Mouse (Mus musculus): Measurements from ENCODE around the gene Tmem132b. TPM values are rescaled to one million over a fixed set of nuclear protein-coding genes. Genes with fewer than 3 reads are reported as not detected.

The Tmem132b gene
- polyA plus RNA-seq, 1 experiment from 2014 or later = 0.28 TPM

GRCm38 (mm10) chr5:125726815-125727214 is 195.2 kb downstream of the Tmem132b start:
- H3K9ac ChIP-seq = no peak overlapping the region
- no peaks in the 10 kb centered on the region for H3K9me3 ChIP-seq
- no peaks in the 10 kb centered on the region for H3K27me3 ChIP-seq (replicated peaks)
- no peaks in the 10 kb centered on the region for H3K4me1 ChIP-seq (replicated peaks)
- no peak overlapping the region for H3K4me2 ChIP-seq (replicated peaks)
- 92% methylated on average over 7 of the region's 7 CpGs for WGBS
- no peak overlapping the region for H3K27ac ChIP-seq
- H3K36me3 ChIP-seq = no peaks in the 10 kb centered on the region
- ATAC-seq = no peak
- no peak overlapping the region for H3K4me3 ChIP-seq (replicated peaks)

- Histone ChIP-seq H3K4me3 (replicated peaks) (no peak overlapping the region), H3K27me3 (replicated peaks) (no peaks in the 10 kb centered on the region), H3K4me1 (replicated peaks) (no peaks in the 10 kb centered on the region), H3K27ac (no peak overlapping the region), H3K4me2 (replicated peaks) (no peak overlapping the region), H3K9me3 (no peaks in the 10 kb centered on the region), H3K9ac (no peak overlapping the region), H3K36me3 (no peaks in the 10 kb centered on the region)
- WGBS = 76% methylated on average over 5 of the region's 5 CpGs
- ATAC-seq = no peak
Measured at GRCm38 (mm10) chr5:125727436-125727835, 195.9 kb downstream of the Tmem132b start.

- no peaks in the 10 kb centered on the region for H3K36me3 ChIP-seq
- H3K27me3 ChIP-seq (replicated peaks) = no peaks in the 10 kb centered on the region
- no peak overlapping the region for H3K4me3 ChIP-seq (replicated peaks)
- ATAC-seq = no peak
- H3K9me3 ChIP-seq = no peaks in the 10 kb centered on the region
- H3K9ac ChIP-seq = no peak overlapping the region
- no peak overlapping the region for H3K27ac ChIP-seq
- H3K4me2 ChIP-seq (replicated peaks) = no peak overlapping the region
- H3K4me1 ChIP-seq (replicated peaks) = no peaks in the 10 kb centered on the region
- WGBS = 84% methylated on average over 9 of the region's 9 CpGs
Measured at GRCm38 (mm10) chr5:125727936-125728335, 196.4 kb downstream of the Tmem132b start.

DNA sequence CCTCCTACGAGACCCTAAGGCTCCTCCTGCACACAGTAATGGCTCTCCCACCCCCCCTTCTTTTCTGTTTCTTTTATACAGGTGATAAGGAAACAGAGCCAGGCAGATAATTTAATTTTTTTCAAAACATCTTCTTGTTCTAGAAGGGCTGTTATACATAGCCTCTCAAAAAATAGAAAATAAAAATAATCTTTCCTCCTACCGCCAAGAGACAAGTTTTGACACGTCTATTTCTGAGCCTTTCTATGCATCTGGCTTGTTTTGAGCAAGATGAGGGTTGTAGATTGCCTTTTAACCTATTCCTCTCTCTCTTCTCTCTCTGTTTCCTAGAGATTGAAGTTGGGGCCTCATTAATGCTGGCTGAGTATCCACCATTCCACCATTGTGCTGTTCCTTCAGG is 196.9 kb downstream of the Tmem132b start:
- H3K4me3 ChIP-seq (replicated peaks) = no peak overlapping the region
- no peaks in the 10 kb centered on the region for H3K36me3 ChIP-seq
- no peaks in the 10 kb centered on the region for H3K9me3 ChIP-seq
- 91% methylated on average over 3 of the region's 3 CpGs for WGBS
- no peak for ATAC-seq
- no peak overlapping the region for H3K9ac ChIP-seq
- H3K4me2 ChIP-seq (replicated peaks) = no peak overlapping the region
- H3K27ac ChIP-seq = no peak overlapping the region
- H3K27me3 ChIP-seq (replicated peaks) = no peaks in the 10 kb centered on the region
- H3K4me1 ChIP-seq (replicated peaks) = no peaks in the 10 kb centered on the region

- Histone ChIP-seq H3K27ac (no peak overlapping the region), H3K4me2 (replicated peaks) (no peak overlapping the region), H3K9me3 (no peaks in the 10 kb centered on the region), H3K9ac (no peak overlapping the region), H3K36me3 (no peaks in the 10 kb centered on the region), H3K27me3 (replicated peaks) (no peaks in the 10 kb centered on the region), H3K4me3 (replicated peaks) (no peak overlapping the region), H3K4me1 (replicated peaks) (no peaks in the 10 kb centered on the region)
- no peak for ATAC-seq
- WGBS = 100% methylated on average over 1 of the region's 1 CpGs
Measured at GRCm38 (mm10) chr5:125733806-125734205, 202.2 kb downstream of the Tmem132b start.

- no peak overlapping the region for H3K9ac ChIP-seq
- no peaks in the 10 kb centered on the region for H3K9me3 ChIP-seq
- WGBS = 46% methylated on average over 9 of the region's 9 CpGs
- H3K27me3 ChIP-seq (replicated peaks) = no peaks in the 10 kb centered on the region
- H3K27ac ChIP-seq = no peak overlapping the region
- ATAC-seq = no peak
- no peaks in the 10 kb centered on the region for H3K4me1 ChIP-seq (replicated peaks)
- no peak overlapping the region for H3K4me3 ChIP-seq (replicated peaks)
- no peak overlapping the region for H3K4me2 ChIP-seq (replicated peaks)
- no peaks in the 10 kb centered on the region for H3K36me3 ChIP-seq
Measured at GRCm38 (mm10) chr5:125737105-125737504, 205.5 kb downstream of the Tmem132b start.

DNA sequence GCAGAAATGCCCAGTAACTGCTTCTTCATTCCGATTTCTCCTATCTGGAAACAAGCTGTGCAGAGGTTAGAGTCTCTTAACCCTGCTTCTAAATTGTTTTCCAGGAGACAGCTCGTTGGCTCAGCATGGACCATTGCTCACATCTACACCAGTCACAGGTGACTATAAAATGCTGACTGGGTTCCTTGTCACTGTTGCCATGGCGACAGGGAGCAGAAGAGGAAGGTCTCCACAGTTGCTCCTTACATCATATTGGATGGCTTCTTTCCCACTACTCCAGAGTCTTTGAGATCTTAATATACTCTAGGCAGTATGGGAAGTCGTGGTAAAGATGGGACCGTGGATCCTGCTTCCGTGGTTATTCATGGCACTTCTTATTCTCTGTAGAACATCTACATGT is 211.9 kb downstream of the Tmem132b start:
- WGBS = 85% methylated on average over 6 of the region's 6 CpGs
- Histone ChIP-seq H3K36me3 (no peaks in the 10 kb centered on the region), H3K27me3 (replicated peaks) (no peaks in the 10 kb centered on the region), H3K4me1 (replicated peaks) (no peaks in the 10 kb centered on the region), H3K4me3 (replicated peaks) (no peak overlapping the region), H3K9me3 (no peaks in the 10 kb centered on the region), H3K27ac (no peak overlapping the region), H3K4me2 (replicated peaks) (no peak overlapping the region), H3K9ac (no peak overlapping the region)
- ATAC-seq = no peak

GRCm38 (mm10) chr5:125745727-125746126 is 214.2 kb downstream of the Tmem132b start:
- no peak for ATAC-seq
- Histone ChIP-seq H3K9ac (no peak overlapping the region), H3K36me3 (no peaks in the 10 kb centered on the region), H3K27me3 (replicated peaks) (no peaks in the 10 kb centered on the region), H3K4me1 (replicated peaks) (no peaks in the 10 kb centered on the region), H3K4me3 (replicated peaks) (no peak overlapping the region), H3K27ac (no peak overlapping the region), H3K4me2 (replicated peaks) (no peak overlapping the region), H3K9me3 (no peaks in the 10 kb centered on the region)
- 63% methylated on average over 7 of the region's 7 CpGs for WGBS

- ATAC-seq = no peak
- no peaks in the 10 kb centered on the region for H3K36me3 ChIP-seq
- 43% methylated on average over 5 of the region's 5 CpGs for WGBS
- H3K4me1 ChIP-seq (replicated peaks) = no peaks in the 10 kb centered on the region
- H3K9me3 ChIP-seq = no peaks in the 10 kb centered on the region
- no peak overlapping the region for H3K9ac ChIP-seq
- H3K27ac ChIP-seq = no peak overlapping the region
- H3K27me3 ChIP-seq (replicated peaks) = no peaks in the 10 kb centered on the region
- H3K4me2 ChIP-seq (replicated peaks) = no peak overlapping the region
- no peak overlapping the region for H3K4me3 ChIP-seq (replicated peaks)
Measured at GRCm38 (mm10) chr5:125751481-125751880, 219.9 kb downstream of the Tmem132b start.

DNA sequence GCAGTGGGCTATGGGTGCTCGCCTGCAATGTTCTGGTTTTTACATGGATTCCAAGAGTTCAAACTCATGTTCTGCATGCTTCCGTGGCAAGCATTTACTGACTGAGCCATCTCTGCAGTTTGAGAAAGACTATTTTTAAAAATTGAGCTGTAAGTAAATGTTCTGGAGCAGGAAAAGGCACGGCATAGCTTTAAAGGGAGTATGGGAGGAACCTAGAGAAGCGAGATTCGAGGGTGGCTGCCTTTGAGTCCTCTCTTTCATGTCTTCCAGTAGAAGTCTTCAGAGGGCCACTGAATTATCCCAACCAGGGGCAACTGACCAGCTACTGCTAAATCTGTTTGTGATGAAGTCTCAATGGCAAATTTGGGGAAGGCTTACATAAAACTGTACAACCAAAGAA is 221.0 kb downstream of the Tmem132b start:
- 78% methylated on average over 5 of the region's 5 CpGs for WGBS
- no peak for ATAC-seq
- no peak overlapping the region for H3K27ac ChIP-seq

GRCm38 (mm10) chr5:125756987-125757530 is 225.5 kb downstream of the Tmem132b start:
- Histone ChIP-seq H3K36me3 (no peaks in the 10 kb centered on the region), H3K9me3 (no peaks in the 10 kb centered on the region), H3K4me3 (replicated peaks) (no peak overlapping the region), H3K9ac (no peak overlapping the region), H3K27ac (no peak overlapping the region), H3K4me2 (replicated peaks) (no peak overlapping the region), H3K4me1 (replicated peaks) (no peaks in the 10 kb centered on the region), H3K27me3 (replicated peaks) (no peaks in the 10 kb centered on the region)
- no peak for ATAC-seq
- 89% methylated on average over 7 of the region's 7 CpGs for WGBS

More for the DNA sequence above, 221.0 kb downstream of the Tmem132b start:
- Histone ChIP-seq H3K4me1 (replicated peaks) (no peaks in the 10 kb centered on the region), H3K4me3 (replicated peaks) (no peak overlapping the region), H3K9ac (no peak overlapping the region), H3K4me2 (replicated peaks) (no peak overlapping the region), H3K9me3 (no peaks in the 10 kb centered on the region), H3K27me3 (replicated peaks) (no peaks in the 10 kb centered on the region), H3K36me3 (no peaks in the 10 kb centered on the region)

GRCm38 (mm10) chr5:125758506-125758905 is 226.9 kb downstream of the Tmem132b start:
- Histone ChIP-seq H3K9me3 (no peaks in the 10 kb centered on the region), H3K4me1 (replicated peaks) (no peaks in the 10 kb centered on the region), H3K36me3 (no peaks in the 10 kb centered on the region), H3K4me3 (replicated peaks) (no peak overlapping the region), H3K27ac (no peak overlapping the region), H3K4me2 (replicated peaks) (no peak overlapping the region), H3K9ac (no peak overlapping the region), H3K27me3 (replicated peaks) (no peaks in the 10 kb centered on the region)
- WGBS = 82% methylated on average over 1 of the region's 1 CpGs
- ATAC-seq = no peak

DNA sequence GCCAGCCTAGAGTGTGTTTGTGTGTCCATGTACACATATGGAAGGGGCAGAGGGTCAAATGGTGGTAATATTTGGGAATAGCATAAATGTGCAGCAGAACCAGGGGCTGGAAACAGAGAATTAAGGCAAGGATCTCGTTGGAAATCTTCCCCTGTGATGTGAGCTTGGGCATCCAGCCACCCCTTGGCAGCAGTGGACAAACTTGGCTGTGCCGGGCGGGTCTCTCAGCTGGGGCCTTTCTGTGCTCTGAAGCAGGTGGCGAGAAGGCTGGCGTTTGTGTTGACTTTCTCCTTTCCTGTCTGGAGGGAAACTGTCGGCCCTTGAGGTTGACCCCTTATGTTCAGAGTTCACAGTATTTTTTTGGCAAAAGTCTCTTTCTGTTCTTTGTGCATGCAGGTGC is 235.4 kb downstream of the Tmem132b start:
- no peak overlapping the region for H3K27ac ChIP-seq
- H3K36me3 ChIP-seq = no peaks in the 10 kb centered on the region
- ATAC-seq = no peak
- no peak overlapping the region for H3K4me3 ChIP-seq (replicated peaks)
- no peaks in the 10 kb centered on the region for H3K9me3 ChIP-seq
- H3K4me1 ChIP-seq (replicated peaks) = no peaks in the 10 kb centered on the region
- H3K4me2 ChIP-seq (replicated peaks) = no peak overlapping the region
- H3K9ac ChIP-seq = no peak overlapping the region
- no peaks in the 10 kb centered on the region for H3K27me3 ChIP-seq (replicated peaks)
- 67% methylated on average over 6 of the region's 6 CpGs for whole genome bisulfite sequencing

All from intestine, embryonic 15.5 days (tissue).